Mouse (Mus musculus): ENCODE results near the gene Gm3854. TPM values are rescaled to one million over a fixed set of nuclear protein-coding genes. Genes with fewer than 3 reads are reported as not detected.
A peak's percentile ranks its signal among the peaks of the same experiment; 100 is the strongest.

Gene Gm3854
- polyA plus RNA-seq, 1 experiment from 2014 or later: 0.08 TPM

DNA sequence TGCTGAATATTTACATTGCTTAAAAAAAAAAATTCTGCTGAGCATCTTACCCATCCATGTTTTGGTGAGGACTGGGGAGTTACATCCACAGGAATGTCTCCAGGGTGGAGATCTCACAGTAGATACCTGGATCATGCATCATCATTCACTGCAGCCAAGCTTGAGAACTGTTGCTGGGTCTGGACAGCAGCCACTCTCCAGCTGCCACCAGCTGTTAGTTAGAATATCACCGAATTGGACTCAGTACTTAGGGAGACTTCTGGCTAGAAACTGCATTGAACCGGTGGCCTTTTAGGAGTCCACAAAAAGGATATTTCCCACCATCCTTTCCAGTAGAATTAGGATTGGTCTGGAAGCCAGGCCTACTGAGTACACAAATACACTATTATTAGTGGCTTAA lies 14.6 kb downstream of the Gm3854 start:
- no peak overlapping the region for H3K9ac ChIP-seq (ENCODE audit: low read depth, low read length)
- WGBS: 57% methylated on average over 2 of the region's 2 CpGs
- TF ChIP-seq CTCF (IDR thresholded peaks at IDR 0.05; ENCODE audit: low read depth): no peak

DNA sequence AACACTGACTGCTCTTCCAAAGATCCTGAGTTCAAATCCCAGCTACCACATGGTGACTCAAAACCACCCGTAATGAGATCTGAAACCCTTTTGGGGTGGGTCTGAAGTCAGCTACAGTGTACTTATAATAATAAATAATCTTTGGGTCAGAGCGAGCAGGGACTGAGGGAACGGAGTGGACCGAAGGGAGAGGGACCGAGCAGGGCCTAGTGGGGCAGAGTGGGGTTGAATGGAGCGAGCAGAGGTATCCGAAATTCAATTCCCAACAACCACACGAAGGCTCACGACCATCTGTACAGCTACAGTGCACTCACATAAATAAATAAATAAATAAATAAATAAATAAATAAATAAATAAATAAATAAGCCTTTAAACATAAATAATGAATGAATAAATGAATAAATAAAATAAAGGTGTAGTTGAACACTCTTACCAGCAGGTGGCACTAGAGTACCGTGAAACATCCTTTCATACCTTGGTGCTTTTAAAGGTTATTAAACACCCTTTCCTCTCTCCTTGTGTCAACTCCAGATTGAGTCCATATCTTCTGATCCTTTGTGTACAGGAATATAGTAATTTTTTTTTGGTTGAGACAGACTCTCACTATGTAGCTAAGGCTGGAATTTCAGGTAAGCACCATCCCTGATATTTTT lies 15.5 kb downstream of the Gm3854 start:
- H3K4me3 ChIP-seq (ENCODE audit: low read depth, low read length): no peak overlapping the region
- H3K36me3 ChIP-seq (ENCODE audit: control insufficient read depth, insufficient read depth): no peaks in the 10 kb centered on the region
- H3K9me3 ChIP-seq (ENCODE audit: control insufficient read depth): no peaks in the 10 kb centered on the region
- H3K27me3 ChIP-seq (replicated peaks; ENCODE audit: control insufficient read depth, insufficient read depth, low read length): no peaks in the 10 kb centered on the region
- peak; percentile 77 for TF ChIP-seq CTCF (IDR thresholded peaks at IDR 0.05; ENCODE audit: low read depth)
- H3K27ac ChIP-seq (ENCODE audit: low read depth, low read length): no peak overlapping the region
- no peak overlapping the region for H3K4me2 ChIP-seq (replicated peaks; ENCODE audit: low read depth)
- ATAC-seq: no peak
- WGBS: 49% methylated on average over 10 of the region's 10 CpGs
- H3K4me1 ChIP-seq (replicated peaks; ENCODE audit: control insufficient read depth, insufficient read depth, low read length): no peaks in the 10 kb centered on the region
- H3K9ac ChIP-seq (ENCODE audit: low read depth, low read length): no peak overlapping the region

More for the DNA sequence above, 14.6 kb downstream of the Gm3854 start:
- no peak overlapping the region for H3K4me2 ChIP-seq (replicated peaks; ENCODE audit: low read depth)
- no peak overlapping the region for H3K4me3 ChIP-seq (ENCODE audit: low read depth, low read length)
- no peaks in the 10 kb centered on the region for H3K36me3 ChIP-seq (ENCODE audit: control insufficient read depth, insufficient read depth)
- H3K9me3 ChIP-seq (ENCODE audit: control insufficient read depth): no peaks in the 10 kb centered on the region
- no peaks in the 10 kb centered on the region for H3K4me1 ChIP-seq (replicated peaks; ENCODE audit: control insufficient read depth, insufficient read depth, low read length)
- H3K27me3 ChIP-seq (replicated peaks; ENCODE audit: control insufficient read depth, insufficient read depth, low read length): no peaks in the 10 kb centered on the region
- H3K27ac ChIP-seq (ENCODE audit: low read depth, low read length): no peak overlapping the region
- no peak for ATAC-seq

DNA sequence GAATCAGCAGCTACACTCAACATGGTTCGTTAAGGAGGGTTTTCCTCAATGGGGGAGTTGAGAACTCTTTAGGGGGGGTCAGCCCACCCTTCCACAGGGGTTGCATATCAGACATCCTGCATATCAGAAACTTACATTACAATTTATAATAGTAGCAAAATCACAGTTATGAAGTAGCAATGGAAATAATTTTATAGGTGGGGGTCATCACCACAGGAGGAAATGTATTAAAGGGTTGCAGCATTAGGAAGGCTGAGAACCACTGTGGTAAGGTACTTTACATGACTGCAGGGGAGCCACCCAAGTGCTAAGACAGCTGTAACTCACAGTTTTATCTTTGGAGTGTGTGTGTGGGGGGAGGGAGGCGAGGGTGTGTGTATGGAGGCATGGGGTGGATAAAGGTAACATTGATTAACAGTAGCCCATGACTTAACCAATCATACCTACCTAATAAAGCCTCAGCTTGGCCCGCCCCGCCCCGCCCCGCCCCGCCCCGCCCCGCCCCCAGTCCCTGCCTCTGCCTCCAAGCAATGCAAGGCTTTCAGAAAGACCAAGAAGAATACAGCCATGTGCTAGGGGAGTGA lies 17.0 kb downstream of the Gm3854 start:
- Histone ChIP-seq H3K4me3 (ENCODE audit: low read depth, low read length) (no peak overlapping the region), H3K27me3 (replicated peaks; ENCODE audit: control insufficient read depth, insufficient read depth, low read length) (no peaks in the 10 kb centered on the region), H3K27ac (ENCODE audit: low read depth, low read length) (no peak overlapping the region), H3K9me3 (ENCODE audit: control insufficient read depth) (no peaks in the 10 kb centered on the region), H3K4me1 (replicated peaks; ENCODE audit: control insufficient read depth, insufficient read depth, low read length) (no peaks in the 10 kb centered on the region), H3K9ac (ENCODE audit: low read depth, low read length) (no peak overlapping the region), H3K36me3 (ENCODE audit: control insufficient read depth, insufficient read depth) (no peaks in the 10 kb centered on the region), H3K4me2 (replicated peaks; ENCODE audit: low read depth) (no peak overlapping the region)
- ATAC-seq: no peak
- 11% methylated on average over 9 of the region's 9 CpGs for WGBS
- no peak for TF ChIP-seq CTCF (IDR thresholded peaks at IDR 0.05; ENCODE audit: low read depth)

DNA sequence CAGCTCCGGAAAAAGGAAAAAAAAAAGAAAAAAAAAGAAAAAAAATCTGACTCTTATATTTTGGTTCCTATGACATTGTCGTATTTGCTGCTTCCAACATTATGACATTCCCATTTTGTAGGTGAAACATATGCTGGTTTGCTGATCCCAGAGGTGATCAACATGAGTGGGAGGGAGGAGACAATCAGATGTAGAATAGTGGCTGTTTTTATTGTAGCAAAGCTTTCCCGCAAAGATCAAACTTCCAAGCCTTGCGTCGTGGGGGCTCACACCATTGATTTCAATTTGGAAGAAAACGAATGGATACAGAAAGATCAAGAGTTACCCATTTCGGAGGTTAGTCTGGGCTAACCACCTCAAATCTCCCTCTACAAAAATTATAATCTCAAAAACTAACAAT lies 18.2 kb downstream of the Gm3854 start:
- H3K4me3 ChIP-seq (ENCODE audit: low read depth, low read length): peak overlapping the region; percentile 50
- TF ChIP-seq CTCF (IDR thresholded peaks at IDR 0.05; ENCODE audit: low read depth): no peak
- no peaks in the 10 kb centered on the region for H3K27me3 ChIP-seq (replicated peaks; ENCODE audit: control insufficient read depth, insufficient read depth, low read length)
- no peak for ATAC-seq
- no peak overlapping the region for H3K27ac ChIP-seq (ENCODE audit: low read depth, low read length)
- WGBS: 21% methylated on average over 7 of the region's 7 CpGs
- H3K4me2 ChIP-seq (replicated peaks; ENCODE audit: low read depth): peak overlapping the region; percentile 71
- no peaks in the 10 kb centered on the region for H3K9me3 ChIP-seq (ENCODE audit: control insufficient read depth)
- H3K4me1 ChIP-seq (replicated peaks; ENCODE audit: control insufficient read depth, insufficient read depth, low read length): no peaks in the 10 kb centered on the region
- no peaks in the 10 kb centered on the region for H3K36me3 ChIP-seq (ENCODE audit: control insufficient read depth, insufficient read depth)
- peak overlapping the region; percentile 50 for H3K9ac ChIP-seq (ENCODE audit: low read depth, low read length)

- Histone ChIP-seq H3K4me1 (replicated peaks; ENCODE audit: control insufficient read depth, insufficient read depth, low read length) (no peaks in the 10 kb centered on the region), H3K9me3 (ENCODE audit: control insufficient read depth) (no peaks in the 10 kb centered on the region), H3K4me3 (ENCODE audit: low read depth, low read length) (peak overlapping the region; percentile 50), H3K27ac (ENCODE audit: low read depth, low read length) (no peak overlapping the region), H3K4me2 (replicated peaks; ENCODE audit: low read depth) (peak overlapping the region; percentile 74), H3K9ac (ENCODE audit: low read depth, low read length) (peak overlapping the region; percentile 50), H3K27me3 (replicated peaks; ENCODE audit: control insufficient read depth, insufficient read depth, low read length) (no peaks in the 10 kb centered on the region), H3K36me3 (ENCODE audit: control insufficient read depth, insufficient read depth) (no peaks in the 10 kb centered on the region)
- peak; percentile 95 for ATAC-seq
- no peak for TF ChIP-seq CTCF (IDR thresholded peaks at IDR 0.05; ENCODE audit: low read depth)
- 2% methylated on average over 38 of the region's 38 CpGs for WGBS
Measured at GRCm38 (mm10) chr7:6362268-6363046, 18.9 kb downstream of the Gm3854 start.

GRCm38 (mm10) chr7:6363047-6363488 lies 19.5 kb downstream of the Gm3854 start, which contains the start of gene Zfp78:
Gene Zfp78, plus strand, starts transcription at chr7:6363280.
- Histone ChIP-seq H3K9ac (ENCODE audit: low read depth, low read length) (peak within 1 kb of the TSS; percentile 50), H3K4me3 (ENCODE audit: low read depth, low read length) (peak within 1 kb of the TSS; percentile 50), H3K27me3 (replicated peaks; ENCODE audit: control insufficient read depth, insufficient read depth, low read length) (no peaks in the 10 kb centered on the region), H3K9me3 (ENCODE audit: control insufficient read depth) (no peaks in the 10 kb centered on the region), H3K4me2 (replicated peaks; ENCODE audit: low read depth) (peak within 1 kb of the TSS; percentile 74), H3K27ac (ENCODE audit: low read depth, low read length) (peak within 1 kb of the TSS; percentile 76), H3K4me1 (replicated peaks; ENCODE audit: control insufficient read depth, insufficient read depth, low read length) (no peaks in the 10 kb centered on the region), H3K36me3 (ENCODE audit: control insufficient read depth, insufficient read depth) (no peaks in the 10 kb centered on the region)
- under 1% methylated on average over 23 of the region's 23 CpGs for WGBS
- TF ChIP-seq CTCF (IDR thresholded peaks at IDR 0.05; ENCODE audit: low read depth): peak; percentile 57
- ATAC-seq: peak; percentile 82
